Mouse (Mus musculus) MEL-GATA-1-ER (cell line): ENCODE measurements at regions not wholly inside any gene's neighbourhood (a gene's known extent, or its start where the extent isn't known, plus 50 kb on each side); places are given as distances from the start of the nearest gene placed in this dataset.

Experiments used
- DNase-seq: peaks from one replicate; pipeline ENCODE4 v3.0.0-alpha.2; 2012; ENCODE audit warnings: low read depth; ENCODE audit errors: extremely low read depth

DNA sequence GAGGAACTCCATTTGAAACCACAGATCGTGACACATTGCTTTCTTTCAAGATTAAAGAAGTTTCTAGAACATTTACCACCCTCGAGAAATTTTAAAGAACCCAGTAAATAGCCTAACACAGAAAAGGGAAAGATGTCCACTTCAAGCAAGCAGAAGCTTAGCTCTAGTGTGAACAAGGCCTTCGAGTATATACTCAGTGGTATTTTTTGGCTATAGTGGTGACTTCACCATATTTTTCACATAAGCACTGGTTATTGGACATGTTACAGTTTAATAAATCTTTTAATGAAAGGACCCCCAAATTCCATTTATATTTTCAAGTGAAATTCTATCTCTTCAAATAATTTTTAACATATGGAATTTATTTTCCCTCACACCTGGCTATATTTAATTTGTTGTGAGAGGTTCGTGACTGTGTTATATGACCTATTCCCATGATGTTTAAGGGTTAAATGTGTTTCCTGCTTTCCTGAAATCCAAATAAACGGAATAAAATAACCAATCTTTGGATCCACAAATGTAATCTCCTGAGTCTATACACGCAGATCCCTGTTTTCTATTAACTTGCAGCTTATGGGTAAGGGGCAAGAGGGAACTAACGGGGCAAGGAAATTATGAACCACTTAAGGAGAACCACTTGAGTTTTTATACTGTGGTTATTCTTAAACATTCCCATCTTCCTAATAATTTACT, 60.6 kb upstream of the Tas2r134 start:
- no peak for DNase-seq

DNA sequence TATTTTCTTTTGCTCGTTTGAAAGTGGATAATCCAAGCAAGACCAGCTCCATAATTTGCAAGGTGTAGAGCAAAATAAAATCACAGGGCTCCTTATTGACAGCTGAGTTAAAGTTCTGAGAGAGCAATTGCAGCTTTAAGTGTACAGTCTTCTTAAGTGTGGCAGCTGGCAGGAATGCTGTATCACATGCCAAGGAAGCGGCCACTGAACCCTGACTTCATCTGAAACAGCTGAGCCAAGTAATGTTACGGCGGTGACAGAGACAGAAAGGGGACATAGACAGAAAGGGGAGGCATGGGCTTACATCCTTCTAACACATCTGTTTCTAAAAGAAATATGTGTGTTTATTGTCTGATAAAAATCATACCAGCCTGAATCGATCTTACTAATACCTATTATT, 63.4 kb upstream of the Tas2r134 start:
- no peak for DNase-seq

DNA sequence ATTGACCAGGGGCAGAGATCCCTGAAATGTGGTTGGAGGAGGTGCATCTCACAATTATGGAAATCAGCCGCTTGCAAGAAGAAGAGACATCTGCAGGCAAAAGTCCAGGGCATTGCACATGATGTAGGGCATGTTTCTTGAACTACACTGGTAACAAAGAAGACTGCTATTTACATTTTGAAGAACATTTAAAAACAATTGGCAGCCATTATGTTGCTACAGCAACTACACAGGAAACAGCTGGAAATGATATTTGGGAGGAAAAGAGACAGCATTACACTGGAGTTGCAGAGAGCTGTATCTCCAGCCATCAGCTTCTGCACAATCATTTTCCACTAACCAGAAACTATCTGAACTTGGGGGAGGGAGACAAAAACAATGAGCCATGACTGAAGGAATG, 64.1 kb upstream of the Tas2r134 start:
- DNase-seq: no peak

DNA sequence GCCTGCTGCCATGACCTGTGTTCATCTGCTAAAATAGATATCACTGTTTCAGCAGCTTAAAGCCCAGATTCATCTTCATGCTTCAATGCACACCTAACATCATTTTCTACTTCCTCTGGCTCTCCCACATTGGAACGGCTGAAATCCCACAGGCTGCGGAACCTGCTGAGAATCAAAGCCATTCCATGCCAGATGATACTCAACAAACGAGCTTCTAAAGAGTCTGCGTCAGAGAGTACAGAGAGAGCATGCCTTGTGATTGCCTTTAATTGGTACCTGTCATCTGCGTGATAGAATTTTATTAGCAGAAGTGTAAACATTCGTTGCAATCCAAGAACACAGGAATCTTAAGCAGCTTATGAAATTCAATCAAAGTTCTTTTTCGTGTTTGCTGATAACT, 76.4 kb upstream of the Tas2r134 start:
- no peak for DNase-seq

DNA sequence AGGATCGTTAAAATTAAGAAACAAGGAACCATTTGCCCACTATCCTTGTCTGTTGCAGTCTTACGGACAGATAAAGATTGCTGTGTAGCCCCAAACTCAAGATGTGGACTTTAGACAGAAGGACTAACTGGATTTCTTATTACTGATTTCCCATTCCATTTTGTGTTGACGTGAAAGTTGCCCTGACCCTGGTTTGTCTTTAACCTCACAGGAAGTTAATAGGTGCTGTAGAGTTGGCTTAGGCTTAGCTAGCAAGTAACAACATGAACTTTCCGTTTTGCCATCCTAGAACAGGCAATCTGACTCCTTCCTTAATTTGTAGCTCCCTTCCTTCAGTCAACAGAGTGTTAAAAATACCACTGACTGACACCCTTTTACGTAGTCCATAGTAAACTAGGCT, 78.2 kb upstream of the Tas2r134 start:
- DNase-seq: no peak

DNA sequence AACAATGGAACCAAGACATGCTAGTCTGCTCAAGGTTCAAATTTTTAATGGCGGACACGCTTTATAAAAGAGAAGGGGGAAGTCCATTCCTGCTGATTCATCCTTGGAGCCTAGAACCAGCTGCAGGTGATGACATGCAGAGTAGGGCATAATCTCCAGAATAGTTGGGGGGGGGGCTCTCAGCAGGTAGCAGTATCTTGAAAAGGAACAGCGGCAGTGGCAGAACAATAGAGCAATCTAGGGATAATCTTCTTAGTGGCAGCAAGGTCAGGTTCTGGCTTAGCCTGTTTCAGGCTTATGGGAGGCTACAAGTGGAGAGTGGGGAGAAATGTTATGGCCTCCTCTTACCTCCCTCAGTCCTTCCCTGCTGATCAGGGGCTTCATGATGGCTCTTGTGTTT, 81.1 kb upstream of the Tas2r134 start:
- DNase-seq: no peak

DNA sequence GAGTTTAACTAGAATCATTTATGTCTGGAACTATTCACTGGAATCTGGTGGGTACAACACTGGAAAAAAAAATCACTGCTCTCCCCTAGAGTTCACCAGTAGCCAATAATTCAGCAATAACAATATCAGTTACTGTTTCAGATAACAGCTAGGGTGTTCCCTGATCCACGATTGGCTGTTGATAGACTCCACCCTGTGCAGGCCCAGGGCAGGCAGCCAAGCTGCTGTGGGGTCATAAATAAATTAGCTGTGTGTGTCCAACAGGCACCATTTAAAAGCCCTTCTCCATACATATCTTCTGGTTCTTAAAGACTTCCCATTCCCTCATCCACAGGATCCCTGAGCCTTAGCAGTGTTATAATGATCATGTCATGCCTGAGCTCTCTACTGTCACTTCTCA, 83.4 kb upstream of the Tas2r134 start:
- no peak for DNase-seq

DNA sequence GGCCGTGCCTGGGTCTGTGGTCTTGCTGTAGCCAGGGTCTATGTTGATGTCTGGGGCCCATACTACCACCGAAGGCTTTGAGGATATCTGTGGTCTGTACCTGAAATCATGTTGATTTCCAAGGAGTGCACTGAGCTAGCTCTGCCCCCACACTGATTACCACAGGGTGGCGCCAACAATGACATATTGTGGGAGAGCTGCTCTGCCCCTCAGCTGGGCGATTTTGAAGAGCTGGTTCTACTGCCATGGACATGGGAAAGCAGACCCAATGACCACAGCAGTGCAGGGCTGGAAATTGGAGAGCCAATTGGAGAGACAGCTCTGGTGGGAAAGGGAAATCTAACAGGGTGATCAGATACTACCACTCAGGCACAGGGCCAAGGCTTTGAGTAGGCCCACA, 85.0 kb upstream of the Tas2r134 start:
- DNase-seq: no peak

DNA sequence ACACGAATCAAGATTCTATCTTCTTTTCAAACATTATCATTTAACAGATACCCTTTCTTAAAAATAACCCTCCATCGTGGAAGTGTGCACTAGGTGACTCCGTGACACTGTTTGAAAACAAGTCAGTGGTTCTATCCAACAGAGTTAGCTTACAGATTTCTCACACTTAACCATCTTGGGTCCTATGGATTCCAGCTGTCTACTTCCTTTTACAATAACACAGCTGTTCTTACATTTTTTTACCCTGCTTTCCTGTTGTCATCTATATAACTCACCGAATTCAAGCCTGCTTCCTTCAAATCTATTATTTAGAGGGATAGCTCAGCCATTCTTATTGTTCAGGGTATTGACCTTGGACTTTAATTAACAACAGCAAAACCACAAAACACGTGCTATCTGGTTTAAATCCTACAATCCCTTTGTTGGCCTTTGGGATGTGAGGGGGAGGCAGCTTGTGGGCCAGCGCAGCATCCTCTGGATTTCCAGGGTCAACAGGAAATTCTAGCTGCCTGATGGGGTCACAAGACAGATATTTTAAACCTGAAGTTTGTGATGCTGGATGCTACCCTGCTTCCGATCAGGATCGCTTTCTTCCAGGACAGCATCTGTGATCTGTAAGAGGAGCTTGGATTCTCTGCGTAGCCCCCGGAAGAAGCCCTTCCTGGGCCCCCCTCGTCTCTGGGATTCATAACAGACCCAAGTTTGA, 94.4 kb upstream of the Tas2r134 start:
- no peak for DNase-seq

DNA sequence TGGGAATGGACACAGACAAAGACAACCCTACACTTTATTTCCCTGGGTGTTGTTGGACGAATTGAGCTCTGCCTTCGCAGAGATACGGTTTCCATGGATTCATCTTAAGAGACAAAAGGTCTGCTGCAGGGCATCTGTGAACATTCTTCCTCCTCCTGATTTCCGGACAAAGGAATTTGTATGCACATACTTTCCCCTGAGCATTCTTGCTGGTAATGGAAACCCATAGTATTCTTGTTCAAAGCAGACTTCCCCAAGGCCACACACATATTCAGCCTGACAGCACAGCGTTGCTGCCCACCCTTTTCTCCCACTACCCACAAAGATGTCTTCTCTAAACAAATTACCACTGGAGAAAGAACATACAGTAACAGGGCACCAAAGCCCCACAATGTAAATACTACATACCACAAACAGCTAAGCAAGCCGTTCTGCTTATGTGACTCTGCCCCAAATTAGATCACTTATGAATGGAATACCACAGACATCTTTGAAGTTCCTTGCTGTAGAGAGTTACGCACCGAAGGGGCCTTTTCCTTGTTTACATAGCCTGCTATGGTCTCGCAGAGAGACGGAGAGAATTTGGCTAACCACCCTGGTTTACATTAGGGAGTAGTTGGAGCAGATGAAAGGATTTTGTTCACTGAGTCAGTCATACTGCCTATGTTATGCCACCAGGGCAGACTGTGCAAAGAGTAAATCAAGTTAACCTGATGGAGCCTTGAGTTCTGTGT, 96.0 kb upstream of the Tas2r134 start:
- no peak for DNase-seq

DNA sequence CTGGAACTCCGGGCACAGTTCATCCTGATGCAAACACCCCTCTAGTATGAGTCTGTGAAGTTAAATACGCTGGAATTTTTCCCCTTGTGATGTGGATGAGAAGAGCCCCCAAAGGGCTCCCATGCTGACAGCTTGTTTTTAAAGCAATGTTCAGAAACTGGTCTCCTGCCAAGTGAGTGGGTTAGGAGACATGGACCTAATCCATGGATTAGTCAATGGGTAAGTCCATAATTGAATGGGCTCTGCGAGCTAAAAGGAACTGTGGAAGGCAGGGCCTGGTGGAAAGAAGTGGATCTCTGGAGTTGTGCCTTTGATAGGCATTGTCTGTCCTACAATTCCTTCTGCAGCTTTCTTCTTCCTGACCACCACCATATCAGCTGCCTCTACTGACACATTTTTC, 104.5 kb upstream of the Tas2r134 start:
- DNase-seq: no peak

DNA sequence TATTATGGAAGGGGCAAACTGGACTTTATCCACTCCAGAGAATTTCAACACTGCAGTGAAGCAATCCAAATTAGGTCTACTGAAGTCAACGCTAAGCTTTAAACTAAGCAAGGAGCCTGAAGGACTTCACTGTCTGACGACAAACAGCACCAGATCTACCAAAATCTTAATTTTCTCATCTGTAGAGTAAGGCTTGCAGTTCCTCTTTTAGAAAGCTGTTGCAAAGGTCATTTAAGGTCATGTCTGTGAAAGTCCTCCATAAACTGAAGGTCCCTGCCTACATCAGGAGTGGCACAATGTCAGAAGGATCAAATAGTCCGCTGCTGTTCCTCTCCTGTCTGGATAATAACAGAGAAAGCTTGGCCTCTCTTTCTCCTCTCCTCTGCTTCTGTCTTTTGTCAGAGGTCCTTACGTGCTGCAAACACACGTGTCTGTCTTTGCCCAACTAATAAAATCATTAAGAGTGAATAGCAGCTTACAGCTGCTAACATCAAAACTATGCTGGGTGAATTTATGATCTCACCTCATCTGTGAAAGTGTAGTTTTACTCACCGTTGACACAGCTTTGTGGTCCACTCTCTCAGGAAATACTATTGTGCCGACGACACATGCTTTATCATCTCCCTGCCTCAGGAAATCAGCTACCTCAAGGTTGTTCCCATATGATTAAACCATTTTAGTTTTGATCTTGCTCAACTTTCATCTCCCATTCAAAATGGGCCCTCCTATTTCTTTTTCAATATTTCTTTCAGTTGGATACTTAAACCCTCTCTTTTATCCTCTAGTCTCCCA, 117.9 kb upstream of the Tas2r134 start:
- no peak for DNase-seq

DNA sequence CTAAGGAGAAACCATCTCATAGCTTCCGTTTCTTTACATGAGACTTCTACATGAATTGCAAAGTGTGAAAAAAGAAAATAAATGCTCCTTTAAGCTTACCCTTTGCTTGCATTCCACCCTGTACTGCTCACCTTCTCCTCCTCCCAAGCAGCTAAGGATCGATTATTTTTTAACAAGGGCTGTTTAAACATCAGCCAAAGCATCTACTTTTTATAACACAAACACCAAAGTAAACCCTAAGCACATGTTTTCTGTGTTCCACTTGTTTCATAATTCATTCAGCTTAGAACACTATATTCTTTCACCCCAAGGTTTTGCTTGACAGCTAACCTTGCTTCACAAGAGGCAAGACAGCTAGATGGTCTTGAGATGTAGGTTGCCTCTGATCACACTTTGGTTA, 129.4 kb upstream of the Tas2r134 start:
- DNase-seq: no peak

DNA sequence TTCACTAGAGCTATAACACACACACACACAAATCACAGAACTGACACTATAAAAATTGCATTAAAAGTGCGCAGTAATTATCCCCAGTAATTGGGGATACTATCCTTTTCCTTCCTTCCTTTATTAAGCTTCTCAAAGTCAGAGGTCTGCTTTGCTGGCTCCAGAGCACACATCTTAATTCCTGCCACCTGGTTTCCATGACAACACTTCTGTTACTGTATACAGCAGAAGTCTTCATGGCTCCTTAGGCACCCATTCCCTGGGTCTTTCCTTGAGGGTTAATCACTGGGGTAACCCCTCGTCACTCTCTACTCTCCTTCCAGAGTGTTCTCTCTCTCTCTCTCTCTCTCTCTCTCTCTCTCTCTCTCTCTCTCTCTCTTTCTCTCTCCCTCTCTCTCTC, 153.6 kb upstream of the Tas2r134 start:
- DNase-seq: no peak

DNA sequence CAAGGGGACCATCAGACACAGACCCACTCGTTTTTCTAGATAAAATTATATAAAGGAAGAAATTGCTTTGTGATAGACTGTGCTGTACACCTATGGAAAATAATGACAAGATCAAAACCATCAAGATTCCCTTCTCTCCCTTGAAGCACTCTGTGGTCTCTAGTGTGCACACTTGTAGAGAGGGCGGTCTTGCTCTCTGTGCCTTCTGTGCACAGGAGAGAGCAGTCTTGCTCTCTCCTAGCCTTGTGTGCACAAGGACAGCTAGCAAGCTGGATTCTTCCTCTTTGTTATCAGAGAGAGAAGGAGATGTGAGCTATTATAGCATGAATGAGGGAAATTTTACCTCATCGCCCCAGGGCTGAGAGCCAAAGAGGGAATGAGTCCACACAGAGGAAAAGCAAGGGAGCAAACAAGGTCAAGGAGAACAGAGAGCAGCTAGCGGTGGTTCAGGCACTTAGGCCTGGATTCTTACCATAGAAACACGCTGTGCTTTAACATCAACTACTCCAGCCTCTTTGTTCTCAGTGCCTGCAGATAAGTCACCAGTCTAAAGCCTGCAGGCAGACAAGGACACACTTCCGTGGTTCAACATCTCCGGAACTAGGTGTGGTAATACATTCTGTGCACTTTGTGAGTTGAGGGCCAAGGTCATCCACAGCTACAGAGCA, 160.2 kb upstream of the Tas2r134 start:
- DNase-seq: no peak

DNA sequence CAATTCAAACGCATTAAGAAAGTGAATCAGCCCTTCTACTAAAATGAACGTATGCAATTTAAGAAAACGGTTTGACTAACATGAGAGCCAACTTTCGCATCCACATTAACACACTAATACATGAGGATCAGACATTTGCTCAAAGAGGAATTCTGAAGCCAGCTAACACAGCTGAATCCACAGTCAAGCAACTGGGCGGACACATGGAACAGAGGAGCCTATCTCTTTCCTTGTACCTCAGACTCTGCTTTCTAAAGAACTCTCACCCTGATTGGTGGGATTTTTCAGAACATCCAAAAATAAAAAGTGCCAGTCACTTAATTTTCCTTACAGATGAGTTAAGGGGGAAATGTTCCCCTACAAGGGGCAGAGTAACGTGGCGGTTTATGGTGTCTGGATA, 161.3 kb upstream of the Tas2r134 start:
- DNase-seq: no peak

DNA sequence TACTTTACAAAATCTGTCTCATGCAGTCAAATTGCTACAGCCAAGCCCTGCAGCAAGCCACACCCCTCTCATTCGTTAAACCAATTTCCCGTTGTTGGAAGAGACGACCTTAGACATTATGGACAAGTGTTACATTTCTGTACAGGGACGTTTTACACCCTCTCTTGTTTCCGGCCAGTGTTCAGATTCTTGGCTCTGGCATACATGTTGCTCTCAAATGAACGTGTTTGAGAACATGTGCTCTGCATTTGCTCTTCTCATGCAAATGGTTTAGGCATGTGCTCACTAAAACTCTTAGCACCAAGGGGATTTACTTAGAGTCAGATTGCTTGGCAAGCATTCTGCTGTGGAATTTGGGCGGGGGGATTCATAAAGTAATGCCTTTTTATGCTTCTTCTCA, 161.7 kb upstream of the Tas2r134 start:
- no peak for DNase-seq

DNA sequence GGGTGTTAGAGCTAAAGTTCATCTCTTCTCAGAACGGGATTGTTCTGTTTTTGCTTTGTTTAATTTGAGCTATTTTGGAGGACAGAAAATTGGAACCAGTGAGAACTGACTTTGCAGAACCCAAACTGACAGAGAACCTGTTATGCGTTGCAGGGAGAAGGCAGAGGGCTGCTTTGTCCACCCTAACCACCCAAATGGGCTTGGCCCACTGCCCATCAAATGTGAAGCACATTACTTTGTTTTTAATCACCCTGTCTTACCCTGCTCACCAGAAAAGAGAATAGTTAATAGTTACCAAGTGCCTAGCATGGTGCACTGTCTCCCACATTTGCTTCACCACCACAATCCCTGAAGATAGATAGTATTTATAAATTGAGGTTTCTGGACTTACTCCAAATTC, 163.0 kb upstream of the Tas2r134 start:
- no peak for DNase-seq

DNA sequence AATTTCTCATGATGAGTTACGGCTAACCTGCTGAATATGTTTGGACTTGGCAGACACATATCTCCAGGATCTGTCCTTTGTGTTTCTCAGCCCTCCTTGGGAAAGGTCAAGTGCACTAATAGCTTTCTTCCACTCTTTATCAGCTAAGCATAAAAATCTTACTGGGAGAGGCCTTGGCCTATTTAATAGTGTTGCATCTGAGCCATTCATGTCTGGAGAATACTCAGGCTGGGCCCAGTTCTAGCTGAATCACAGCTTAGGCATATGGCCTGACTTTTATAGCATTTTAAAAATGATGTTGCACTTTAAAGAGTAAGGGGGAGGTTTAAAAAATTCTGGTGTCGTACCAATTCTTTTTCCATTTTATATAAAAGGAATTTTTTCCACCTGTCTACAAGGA, 166.4 kb upstream of the Tas2r134 start:
- DNase-seq: no peak

DNA sequence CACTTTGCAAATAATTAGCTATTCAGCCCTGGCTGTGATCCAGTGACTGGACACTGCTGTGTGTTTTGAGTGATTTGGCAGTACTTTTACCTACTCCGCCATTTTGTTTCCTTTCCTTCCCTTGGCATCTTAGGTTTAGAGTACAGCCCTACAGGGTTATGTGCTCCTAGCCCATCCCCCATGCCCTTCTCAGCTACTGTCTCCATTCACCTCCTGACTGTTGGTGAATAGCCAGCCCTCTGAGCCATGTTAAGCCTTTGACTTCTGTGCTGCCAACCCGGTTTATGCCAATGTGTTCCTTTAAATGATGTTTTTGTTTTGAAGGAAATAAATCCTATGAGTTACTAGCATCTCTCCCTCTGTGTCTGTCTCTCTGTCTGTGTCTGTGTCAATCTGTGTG, 167.8 kb upstream of the Tas2r134 start:
- DNase-seq: no peak

DNA sequence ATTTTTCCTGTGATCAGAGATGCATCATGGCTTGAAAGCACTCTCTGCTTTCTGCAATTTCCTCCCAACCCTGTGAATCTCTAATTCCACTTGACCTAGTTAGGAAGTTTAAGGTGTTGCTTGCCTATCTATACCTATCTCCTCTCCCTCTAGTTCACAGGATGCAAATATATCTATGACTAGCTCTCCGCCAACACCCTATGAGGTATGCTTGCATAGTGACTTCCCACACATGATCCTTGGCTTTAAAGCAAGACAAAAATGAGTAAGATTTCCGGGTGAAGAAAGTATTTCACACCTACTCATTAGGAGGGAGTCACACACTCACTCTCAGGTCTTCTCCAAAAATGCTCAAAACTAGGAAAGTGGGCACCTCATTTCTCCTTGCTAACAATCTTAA, 169.6 kb upstream of the Tas2r134 start:
- DNase-seq: no peak
